Mouse (Mus musculus) limb, embryonic 13.5 days (tissue): ENCODE data around the gene Ppm1h. TPM values are rescaled to one million over a fixed set of nuclear protein-coding genes. Genes with fewer than 3 reads are reported as not detected.

ENCODE experiments used
- ATAC-seq: fragments of 200-750 bp; cut with Nextera tagmentation; 2 replicates; pipeline ENCODE4 v1.8.0; 2017; ENCODE audit warnings: low read depth, moderate number of reproducible peaks, moderate TSS enrichment; ENCODE audit not compliant: low FRiP score
- H3K27ac ChIP-seq: fragments of 300-500 bp; sonication (generic); 2 replicates; pipeline ENCODE4 v1.5.1; 2015; ENCODE audit warnings: inconsistent platforms, mild to moderate bottlenecking, moderate library complexity
- H3K27me3 ChIP-seq: fragments of 300-500 bp; sonication (generic); 2 replicates; pipeline ENCODE4 v1.6.1; 2015; ENCODE audit warnings: mild to moderate bottlenecking, inconsistent platforms
- H3K36me3 ChIP-seq: fragments of 300-500 bp; sonication (generic); 2 replicates; pipeline ENCODE4 v1.6.1; 2015; ENCODE audit warnings: inconsistent platforms, mild to moderate bottlenecking, moderate library complexity
- H3K4me1 ChIP-seq: fragments of 300-500 bp; sonication (generic); 2 replicates; pipeline ENCODE4 v1.6.1; 2015; ENCODE audit warnings: inconsistent platforms
- H3K4me2 ChIP-seq: fragments of 300-500 bp; sonication (generic); replicated peaks from 2 replicates; pipeline ENCODE4 v1.6.1; 2015; ENCODE audit warnings: inconsistent platforms, mild to moderate bottlenecking, moderate library complexity
- H3K4me3 ChIP-seq: fragments of 300-500 bp; sonication (generic); 2 replicates; pipeline ENCODE4 v1.5.1; 2015; ENCODE audit warnings: moderate library complexity, mild to moderate bottlenecking, inconsistent platforms
- H3K9ac ChIP-seq: fragments of 300-500 bp; sonication (generic); 2 replicates; pipeline ENCODE4 v1.6.1; 2015; ENCODE audit warnings: mild to moderate bottlenecking, inconsistent platforms
- H3K9me3 ChIP-seq: fragments of 300-500 bp; sonication (generic); 2 replicates; pipeline ENCODE4 v1.6.1; 2016; ENCODE audit warnings: inconsistent platforms
- WGBS: fragments of 180-500 bp; shearing (Covaris S2); methylation state at CpG from one replicate; pipeline ENCODE4 v1.1.7; 2015; 5-methylcytosine and 5-hydroxymethylcytosine counted together
- polyA plus RNA-seq: library from polyadenylated mRNA; unstranded; fragments of >200 nt; fragmentation: Nextera tagmentation; extraction: Ambion mirVana; gene quantifications from 2 replicates; pipeline ENCODE4 v1.2.1, GENCODE M21; 2015

Ppm1h gene
- polyA plus RNA-seq, 1 experiment from 2014 or later = 4.1 TPM

DNA sequence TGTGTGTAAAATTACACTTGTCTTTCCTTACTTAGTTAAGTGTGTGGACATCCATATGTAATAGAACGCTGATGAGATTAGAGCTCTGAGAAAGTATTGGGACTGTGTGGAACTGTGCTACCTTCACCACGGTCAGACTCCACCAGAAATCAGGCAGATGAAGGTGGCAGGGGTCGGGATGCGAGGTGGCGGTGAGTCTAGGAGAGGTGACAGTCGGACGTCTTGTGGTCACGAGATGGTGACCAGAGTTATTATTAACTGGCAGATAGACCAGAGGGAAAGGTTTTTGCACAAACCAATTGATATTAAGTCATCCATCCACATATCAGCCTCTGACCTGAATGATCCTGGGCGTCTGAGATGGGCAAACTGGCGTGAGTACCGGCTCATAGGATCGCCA is 70.5 kb downstream of the Ppm1h start:
- no peak overlapping the region for H3K4me3 ChIP-seq
- no peak overlapping the region for H3K9ac ChIP-seq
- no peak for ATAC-seq
- no peak overlapping the region for H3K4me2 ChIP-seq
- peaks cover 4% of the 10 kb centered on the region; the same call in 1 of the 2 replicates for H3K9me3 ChIP-seq
- H3K4me1 ChIP-seq = peaks cover 12% of the 10 kb centered on the region
- H3K27ac ChIP-seq = no peak overlapping the region
- H3K27me3 ChIP-seq = no peaks in the 10 kb centered on the region
- WGBS = 92% methylated on average over 12 of the region's 12 CpGs
- no peaks in the 10 kb centered on the region for H3K36me3 ChIP-seq

GRCm38 (mm10) chr10:122749876-122750275 is 71.3 kb downstream of the Ppm1h start:
- Histone ChIP-seq H3K9me3 (peaks cover 4% of the 10 kb centered on the region; the same call in 1 of the 2 replicates), H3K27ac (no peak overlapping the region), H3K27me3 (no peaks in the 10 kb centered on the region), H3K36me3 (no peaks in the 10 kb centered on the region), H3K4me1 (peaks cover 12% of the 10 kb centered on the region), H3K4me2 (no peak overlapping the region), H3K4me3 (no peak overlapping the region), H3K9ac (no peak overlapping the region)
- 92% methylated on average over 7 of the region's 7 CpGs for WGBS
- ATAC-seq = no peak

GRCm38 (mm10) chr10:122752950-122753923 is 74.7 kb downstream of the Ppm1h start:
- 55% methylated on average over 17 of the region's 17 CpGs for WGBS
- no peak for ATAC-seq
- Histone ChIP-seq H3K9me3 (peaks cover 4% of the 10 kb centered on the region; the same call in 1 of the 2 replicates), H3K27ac (no peak overlapping the region), H3K4me3 (no peak overlapping the region), H3K36me3 (no peaks in the 10 kb centered on the region), H3K4me1 (peaks cover 33% of the 10 kb centered on the region), H3K4me2 (no peak overlapping the region), H3K9ac (no peak overlapping the region), H3K27me3 (no peaks in the 10 kb centered on the region)

- H3K4me3 ChIP-seq = no peak overlapping the region
- H3K4me1 ChIP-seq = peaks cover 39% of the 10 kb centered on the region
- H3K9ac ChIP-seq = no peak overlapping the region
- no peak overlapping the region for H3K27ac ChIP-seq
- WGBS = 26% methylated on average over 2 of the region's 2 CpGs
- no peaks in the 10 kb centered on the region for H3K36me3 ChIP-seq
- no peak overlapping the region for H3K4me2 ChIP-seq
- H3K9me3 ChIP-seq = peaks cover 4% of the 10 kb centered on the region; the same call in 1 of the 2 replicates
- H3K27me3 ChIP-seq = no peaks in the 10 kb centered on the region
- no peak for ATAC-seq
Observed at GRCm38 (mm10) chr10:122753924-122754307, 75.4 kb downstream of the Ppm1h start.

DNA sequence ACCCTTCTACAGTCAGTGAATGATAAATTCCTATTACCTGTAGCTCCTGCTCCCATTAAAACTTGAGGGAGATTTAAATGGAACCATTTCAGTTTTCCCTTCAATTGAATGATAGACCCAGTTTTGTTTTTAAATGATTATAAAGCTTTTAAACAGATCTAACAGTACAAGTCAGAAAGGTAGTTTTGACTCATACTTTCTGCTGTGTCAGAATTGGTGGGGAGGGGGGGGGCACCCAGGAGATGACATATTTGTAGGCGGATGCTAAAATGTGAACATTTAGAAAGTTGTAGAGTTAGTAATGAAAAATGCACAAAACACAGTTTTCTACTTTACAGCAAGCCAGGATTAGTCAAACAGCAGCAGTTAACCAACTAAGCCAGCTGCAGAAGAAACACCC is 76.4 kb downstream of the Ppm1h start:
- Histone ChIP-seq H3K4me1 (peaks cover 39% of the 10 kb centered on the region), H3K27ac (no peak overlapping the region), H3K4me2 (no peak overlapping the region), H3K36me3 (no peaks in the 10 kb centered on the region), H3K27me3 (no peaks in the 10 kb centered on the region), H3K9ac (no peak overlapping the region), H3K9me3 (peaks cover 4% of the 10 kb centered on the region; the same call in 1 of the 2 replicates), H3K4me3 (no peak overlapping the region)
- no peak for ATAC-seq
- 90% methylated on average over 1 of the region's 1 CpGs for WGBS

- no peak for ATAC-seq
Observed at GRCm38 (mm10) chr10:122756879-122757530, 78.4 kb downstream of the Ppm1h start.

GRCm38 (mm10) chr10:122757727-122758126 is 79.2 kb downstream of the Ppm1h start:
- WGBS = 56% methylated on average over 12 of the region's 12 CpGs
- no peaks in the 10 kb centered on the region for H3K36me3 ChIP-seq
- no peak overlapping the region for H3K27ac ChIP-seq
- no peak for ATAC-seq
- H3K9ac ChIP-seq = no peak overlapping the region
- peaks cover 45% of the 10 kb centered on the region for H3K4me1 ChIP-seq
- H3K27me3 ChIP-seq = no peaks in the 10 kb centered on the region; the same call in 1 of the 2 replicates
- H3K9me3 ChIP-seq = no peaks in the 10 kb centered on the region
- no peak overlapping the region for H3K4me3 ChIP-seq
- H3K4me2 ChIP-seq = no peak overlapping the region

More at GRCm38 (mm10) chr10:122756879-122757530, 78.4 kb downstream of the Ppm1h start:
- no peak overlapping the region for H3K9ac ChIP-seq
- no peaks in the 10 kb centered on the region for H3K36me3 ChIP-seq
- H3K27me3 ChIP-seq = no peaks in the 10 kb centered on the region; the same call in 1 of the 2 replicates
- no peak overlapping the region; the same call in 1 of the 2 replicates for H3K4me2 ChIP-seq
- H3K4me3 ChIP-seq = no peak overlapping the region
- peaks cover 45% of the 10 kb centered on the region for H3K4me1 ChIP-seq
- no peak overlapping the region; the same call in 1 of the 2 replicates for H3K27ac ChIP-seq
- H3K9me3 ChIP-seq = no peaks in the 10 kb centered on the region
- 5% methylated on average over 7 of the region's 7 CpGs for WGBS

- 17% methylated on average over 4 of the region's 4 CpGs for WGBS
- Histone ChIP-seq H3K36me3 (no peaks in the 10 kb centered on the region), H3K9ac (no peak overlapping the region), H3K27ac (no peak overlapping the region), H3K9me3 (no peaks in the 10 kb centered on the region), H3K4me2 (no peak overlapping the region), H3K4me3 (no peak overlapping the region), H3K4me1 (peaks cover 40% of the 10 kb centered on the region), H3K27me3 (no peaks in the 10 kb centered on the region; the same call in 1 of the 2 replicates)
- peak; percentile 61; the same call in 1 of the 2 replicates for ATAC-seq
Observed at GRCm38 (mm10) chr10:122758346-122758745, 79.8 kb downstream of the Ppm1h start.

DNA sequence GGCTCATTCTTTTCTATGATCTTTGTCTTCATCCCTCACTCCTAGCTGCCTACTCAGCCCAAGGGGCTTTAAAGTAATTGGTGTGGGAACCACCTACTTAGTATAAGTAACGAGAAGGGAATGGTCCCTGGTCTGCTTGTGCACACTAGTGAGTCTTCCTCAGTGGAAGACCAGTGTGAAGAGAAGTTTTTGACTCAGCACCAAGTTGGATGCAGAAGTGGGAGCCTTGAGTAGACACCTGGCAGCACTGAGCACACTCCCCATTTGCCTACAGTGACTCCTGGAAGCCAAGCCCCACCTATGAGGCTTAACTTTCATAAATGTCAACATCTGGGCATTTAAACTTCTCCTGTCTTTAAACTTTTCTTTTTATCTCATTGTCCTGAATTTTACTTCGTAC is 81.2 kb downstream of the Ppm1h start:
- Histone ChIP-seq H3K27me3 (no peaks in the 10 kb centered on the region; the same call in 1 of the 2 replicates), H3K9ac (no peak overlapping the region), H3K27ac (no peak overlapping the region), H3K4me1 (peaks cover 37% of the 10 kb centered on the region), H3K36me3 (no peaks in the 10 kb centered on the region), H3K4me2 (no peak overlapping the region), H3K9me3 (no peaks in the 10 kb centered on the region), H3K4me3 (no peak overlapping the region)
- no peak for ATAC-seq
- whole genome bisulfite sequencing = 66% methylated on average over 2 of the region's 2 CpGs

GRCm38 (mm10) chr10:122760469-122761307 is 82.1 kb downstream of the Ppm1h start:
- Histone ChIP-seq H3K9me3 (no peaks in the 10 kb centered on the region), H3K4me3 (no peak overlapping the region), H3K9ac (no peak overlapping the region), H3K27ac (no peak overlapping the region), H3K27me3 (no peaks in the 10 kb centered on the region; the same call in 1 of the 2 replicates), H3K4me2 (no peak overlapping the region), H3K4me1 (peaks cover 36% of the 10 kb centered on the region), H3K36me3 (no peaks in the 10 kb centered on the region)
- 64% methylated on average over 7 of the region's 7 CpGs for WGBS
- ATAC-seq = no peak

- peaks cover 31% of the 10 kb centered on the region for H3K4me1 ChIP-seq
- no peaks in the 10 kb centered on the region for H3K9me3 ChIP-seq
- WGBS = 79% methylated on average over 6 of the region's 6 CpGs
- H3K9ac ChIP-seq = no peak overlapping the region
- no peak overlapping the region for H3K4me2 ChIP-seq
- ATAC-seq = no peak
- no peaks in the 10 kb centered on the region for H3K36me3 ChIP-seq
- no peak overlapping the region for H3K27ac ChIP-seq
- no peak overlapping the region for H3K4me3 ChIP-seq
- H3K27me3 ChIP-seq = peaks cover 10% of the 10 kb centered on the region; the same call in 1 of the 2 replicates
Observed at GRCm38 (mm10) chr10:122762772-122763511, 84.4 kb downstream of the Ppm1h start.
